In the genomic region with DNA sequence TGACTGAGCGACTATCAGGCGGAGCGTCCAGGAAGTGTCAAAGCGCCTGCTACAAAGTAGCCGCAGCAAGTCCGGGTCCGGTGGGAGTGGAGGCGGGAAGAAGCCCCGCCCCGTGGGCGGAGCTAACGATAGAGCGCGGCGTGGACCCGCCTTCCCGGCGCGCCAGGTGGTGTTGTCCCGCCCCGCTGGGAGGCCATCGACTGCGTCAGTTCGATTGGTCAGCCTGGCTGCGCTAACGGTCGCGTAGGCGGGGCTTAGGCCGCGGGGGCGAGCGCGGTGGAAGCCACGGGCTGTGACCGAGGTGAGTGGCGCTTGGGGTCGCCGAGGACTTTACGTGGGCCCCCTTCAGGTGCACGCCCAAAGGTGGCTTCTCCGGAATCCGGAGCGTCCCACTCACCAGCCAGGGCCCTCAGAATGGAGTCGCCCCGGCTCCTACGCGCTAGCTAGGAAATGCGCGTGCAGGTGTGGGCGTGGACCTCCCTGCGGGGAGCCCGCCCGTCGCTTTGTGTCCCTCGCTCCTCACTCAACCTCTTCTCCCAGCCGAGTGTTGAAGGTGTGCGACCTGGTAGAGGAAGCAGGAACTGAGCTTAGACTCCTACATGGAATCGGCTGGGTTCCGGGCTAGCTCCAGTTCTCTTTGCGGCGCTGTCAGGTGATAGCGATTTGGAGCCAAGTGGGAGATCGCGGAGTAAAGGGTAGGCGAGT, we compare ENCODE assay signal across 8 mouse cellular contexts. TPM values are rescaled to one million over a fixed set of nuclear protein-coding genes. Genes with fewer than 3 reads are reported as not detected.
DNase-seq lines count a peak whose midpoint lies in the region; ATAC-seq and TF ChIP-seq lines count a peak whose summit lies in the region.

A gene (plus strand): TSS at position 178 of the 705 bp plus-strand sequence.

- WGBS in forebrain, embryonic 14.5 days: under 1% methylated on average over 66 of the region's 66 CpGs
- under 1% methylated on average over 66 of the region's 66 CpGs for WGBS in lung, adult 2 months

- intact Hi-C loops in heart, postnatal 25 days (cut with DNase I): loop anchor here (5.0 to 10.0 kb wide), 6 partner anchors 101 to 629 kb away; a partner anchor contains a TSS

- H3K9me3 ChIP-seq in forebrain, embryonic 14.5 days (replicated peaks; ENCODE audit: control insufficient read depth, low read length): no peaks in the 10 kb centered on the region

- peak within 1 kb of the TSS; percentile 75 for H3K27ac ChIP-seq in forebrain, embryonic 14.5 days (ENCODE audit: low read depth, low read length)

- peak; percentile 96 for ATAC-seq in forebrain, embryonic 14.5 days
- peak; percentile 91 for ATAC-seq in neutrophil, adult 5-6 weeks (ENCODE audit: extremely low read depth, insufficient number of reproducible peaks, low FRiP score, poor library complexity, severe bottlenecking)

- no peak for TF ChIP-seq CTCF in lung, adult 2 months (IDR thresholded peaks at IDR 0.05; ENCODE audit: insufficient read depth, low read length)

- peaks cover 15% of the 10 kb centered on the region; the same call in 1 of the 2 replicates for H3K36me3 ChIP-seq in forebrain, embryonic 14.5 days (ENCODE audit: control insufficient read depth, insufficient read depth, low read length)

- H3K4me2 ChIP-seq in forebrain, embryonic 14.5 days (ENCODE audit: low read length): peak within 1 kb of the TSS; percentile 60

- DNase-seq in ES-CJ7 (ENCODE audit: low read depth, low spot score): peak; percentile 95
- peak; percentile 97 for DNase-seq in cerebellum, adult 11 months
- DNase-seq in forebrain, embryonic 14.5 days (ENCODE audit: low spot score): peak; percentile 97
- DNase-seq in heart, postnatal 25 days (ENCODE audit: low spot score): peak; percentile 88
- DNase-seq in layer of hippocampus, adult 18-20 months (ENCODE audit: low spot score in 2 of 2): peak; percentile 96
- peak; percentile 96 for DNase-seq in lung, adult 2 months
- DNase-seq in thymus, adult 18-20 months: peak; percentile 92 to 95

- H3K4me1 ChIP-seq in forebrain, embryonic 14.5 days (ENCODE audit: control insufficient read depth, insufficient read depth, low read length): no peaks in the 10 kb centered on the region; the same call in 1 of the 2 replicates
- peaks cover 3% of the 10 kb centered on the region; the same call in 1 of the 2 replicates for H3K4me1 ChIP-seq in lung, adult 2 months (ENCODE audit: control insufficient read depth, insufficient read depth, low read length)

- peak within 1 kb of the TSS; percentile 85 for H3K9ac ChIP-seq in forebrain, embryonic 14.5 days (ENCODE audit: low read length)

- TF ChIP-seq POLR2A in lung, adult 2 months (IDR thresholded peaks at IDR 0.05; ENCODE audit: borderline replicate concordance, extremely low read depth, low read depth, low read length): peak; percentile 36; the same call in 1 of the 2 replicates

- peak within 1 kb of the TSS; percentile 77 for H3K4me3 ChIP-seq in forebrain, embryonic 14.5 days (ENCODE audit: low read depth, low read length)
- H3K4me3 ChIP-seq in lung, adult 2 months (replicated peaks; ENCODE audit: extremely low read depth, low read depth, low read length): peak within 1 kb of the TSS; percentile 89

- H3K27me3 ChIP-seq in forebrain, embryonic 14.5 days (replicated peaks; ENCODE audit: control insufficient read depth, insufficient read depth, low read length): no peaks in the 10 kb centered on the region

RNA-seq across cellular contexts. Expression of the gene that starts here (rescaled TPM):
- polyA plus RNA-seq in forebrain, embryonic 14.5 days (2014; fragmentation: Nextera tagmentation; extraction: Ambion mirVana): 65.1 and 78.1 TPM in 2 replicates
- 1 to 10 TPM; 5.6 to 6.3 TPM for total RNA-seq in heart, postnatal 25 days (2021)
- 10 to 100 TPM; 22.6 to 23.6 TPM for total RNA-seq in layer of hippocampus, adult 18-20 months (2021)
- polyA plus RNA-seq in lung, adult 2 months (2012; rRNA removed): 2.7 and 5.2 TPM in 2 replicates
- total RNA-seq in neutrophil, adult 5-6 weeks (2017): 24.9 and 28.2 TPM in 2 replicates

Comparison
In these comparisons a context has a peak if more than half of its experiments do, and no peak if none do; other contexts are left out.
1. Peak in every context shown above with its lines: DNase-seq, ATAC-seq, H3K4me3 ChIP-seq and H3K27ac ChIP-seq.
2. RNA of the gene that starts here (polyA plus RNA-seq): 65.1 to 78.1 TPM in forebrain, embryonic 14.5 days; 2.7 to 5.2 TPM in lung, adult 2 months; every median in the first group is over 10 times any median in the second.